Mouse (Mus musculus) heart, adult 2 months (tissue): ENCODE measurements at regions not wholly inside any gene's neighbourhood (a gene's known extent, or its start where the extent isn't known, plus 50 kb on each side); places are given as distances from the start of the nearest gene placed in this dataset.

Experiments
- CTCF ChIP-seq: fragments of 200-600 bp; IDR thresholded peaks from 2 replicates; pipeline ENCODE4 v1.8.1; 2022; ENCODE audit warnings: antibody characterized with exemption, mild to moderate bottlenecking, moderate library complexity
- POLR2A ChIP-seq: fragments of 200-500 bp; IDR thresholded peaks from 2 replicates; pipeline ENCODE4 v1.6.1; 2011; ENCODE audit warnings: mild to moderate bottlenecking, low read depth, low read length, control low read depth; ENCODE audit not compliant: insufficient read depth

GRCm38 (mm10) chr14:47877167-47877566 lies 228.9 kb downstream of the Ktn1 start:
- TF ChIP-seq CTCF (no peak), POLR2A (no peak)
